Mouse (Mus musculus) embryo, embryonic 11 days (tissue): Measurements from ENCODE around the gene Zmym4.
A peak's percentile ranks its signal among the peaks of the same experiment; 100 is the strongest.

Experiments
- DNase-seq: peaks from one replicate; pipeline ENCODE4 v3.0.0-alpha.2; 2015

Zmym4 gene

DNA sequence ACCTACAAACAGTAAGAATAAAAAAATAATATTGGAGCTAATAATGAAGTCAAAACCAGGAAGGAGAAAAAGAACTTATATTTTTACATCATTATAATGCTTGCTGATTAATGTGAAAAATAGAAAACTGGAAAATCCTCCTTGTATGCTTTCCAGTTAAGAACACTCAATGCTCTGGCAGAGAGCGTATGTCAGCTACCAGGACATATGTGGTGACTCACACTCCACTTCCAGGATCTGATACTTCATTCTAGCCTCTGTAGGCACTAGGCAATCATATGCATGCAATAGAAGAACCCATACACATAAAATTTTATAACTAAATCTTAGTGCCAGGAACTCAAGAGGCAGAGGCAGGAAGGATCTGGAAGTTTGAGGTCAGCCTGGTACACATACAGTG lies 40.2 kb downstream of the Zmym4 start:
- no peak for DNase-seq

- DNase-seq: no peak
These were observed 78.1 kb downstream of the Zmym4 start for GRCm38 (mm10) chr4:126889879-126890278.

- DNase-seq: peak; percentile 29
These were observed 82.0 kb downstream of the Zmym4 start for GRCm38 (mm10) chr4:126885953-126886352.

DNA sequence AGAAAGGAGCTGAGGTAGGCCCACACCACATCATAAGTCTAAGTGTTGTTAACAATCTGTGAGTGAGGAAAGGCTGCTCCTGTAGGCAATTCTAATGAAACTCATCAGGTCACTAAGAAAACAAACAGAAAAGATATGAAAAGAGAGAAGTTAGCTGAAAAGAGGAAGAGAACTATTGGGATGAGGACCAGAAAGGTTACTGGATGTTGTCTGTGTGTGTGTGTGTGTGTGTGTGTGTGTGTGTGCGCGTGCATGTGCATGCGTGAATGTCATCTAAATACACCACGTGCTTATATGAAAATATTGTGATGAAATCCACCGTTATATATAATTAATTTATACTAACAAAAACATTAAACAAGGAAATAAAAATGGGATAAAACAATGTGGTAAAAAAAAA lies 84.3 kb downstream of the Zmym4 start:
- no peak for DNase-seq

DNA sequence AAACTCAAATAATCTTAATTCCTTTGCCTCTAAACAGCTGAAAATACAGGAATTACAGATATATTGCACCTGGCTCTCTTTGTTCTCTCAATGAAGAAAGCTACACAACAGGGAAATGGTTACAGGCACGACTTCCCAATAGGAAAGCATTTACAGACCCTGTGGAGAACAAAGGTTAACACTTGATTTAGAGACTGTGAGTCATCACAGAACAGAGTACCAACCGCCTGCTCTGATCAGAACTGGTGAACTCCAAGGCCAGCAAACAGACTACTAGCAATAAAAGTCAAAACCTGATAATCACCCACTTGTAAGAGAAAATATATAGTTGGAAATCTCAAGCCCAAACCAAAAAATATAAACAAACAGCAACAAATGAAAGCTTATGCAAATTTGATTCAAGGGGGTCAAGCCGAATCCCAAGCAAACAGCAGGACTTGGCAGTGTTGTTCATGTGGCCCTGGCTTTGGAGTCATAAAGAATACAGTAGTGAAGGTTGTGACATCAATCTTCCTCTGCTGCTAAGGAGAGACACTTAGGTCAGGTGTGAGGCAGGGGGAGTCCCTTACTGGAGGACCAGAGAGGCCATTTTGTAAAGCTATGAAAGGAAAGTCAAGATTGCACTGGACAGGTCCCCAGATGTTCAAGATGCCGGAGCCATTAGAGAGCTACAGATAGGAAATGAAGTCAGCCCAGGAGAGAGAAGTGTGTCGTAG lies 88.2 kb downstream of the Zmym4 start:
- no peak for DNase-seq

GRCm38 (mm10) chr4:126872717-126873116 lies 95.2 kb downstream of the Zmym4 start:
- no peak for DNase-seq

GRCm38 (mm10) chr4:126868699-126869098 lies 99.2 kb downstream of the Zmym4 start:
- no peak for DNase-seq

DNA sequence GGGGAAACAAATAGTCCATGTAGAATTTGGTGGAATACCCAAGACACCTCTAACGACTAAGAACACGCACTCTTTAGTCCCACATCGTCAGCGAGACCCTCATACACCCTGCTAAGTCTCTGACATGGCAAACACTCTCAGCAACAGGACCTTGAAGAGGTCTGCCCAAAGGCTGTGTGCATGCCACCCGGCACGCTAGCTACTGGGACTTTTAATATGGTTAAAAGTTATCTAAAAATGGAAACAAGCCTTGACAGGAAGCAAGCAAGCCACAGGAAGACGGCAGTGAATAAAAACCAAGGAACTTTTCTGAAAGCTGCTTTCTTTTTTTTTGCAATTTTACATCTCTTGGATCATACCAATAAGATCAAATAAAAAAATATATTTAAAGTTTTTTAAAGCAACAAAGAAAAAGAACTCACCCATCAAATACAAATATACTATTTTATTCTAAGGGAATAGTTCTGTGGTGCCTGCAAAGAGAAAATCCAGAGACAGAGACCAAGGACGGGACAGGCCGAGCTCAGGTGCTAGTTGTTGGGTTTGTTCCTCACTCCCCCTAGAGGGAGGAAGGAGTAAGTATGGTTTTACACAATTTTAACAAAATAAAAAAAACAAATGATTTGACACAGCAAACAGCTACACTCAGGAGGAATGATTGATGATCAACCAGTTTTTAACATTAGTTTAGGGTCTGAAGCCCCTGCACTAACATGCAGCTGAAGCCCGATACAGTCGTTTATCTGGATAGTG lies 106.2 kb downstream of the Zmym4 start:
- DNase-seq: peak; percentile 17

DNA sequence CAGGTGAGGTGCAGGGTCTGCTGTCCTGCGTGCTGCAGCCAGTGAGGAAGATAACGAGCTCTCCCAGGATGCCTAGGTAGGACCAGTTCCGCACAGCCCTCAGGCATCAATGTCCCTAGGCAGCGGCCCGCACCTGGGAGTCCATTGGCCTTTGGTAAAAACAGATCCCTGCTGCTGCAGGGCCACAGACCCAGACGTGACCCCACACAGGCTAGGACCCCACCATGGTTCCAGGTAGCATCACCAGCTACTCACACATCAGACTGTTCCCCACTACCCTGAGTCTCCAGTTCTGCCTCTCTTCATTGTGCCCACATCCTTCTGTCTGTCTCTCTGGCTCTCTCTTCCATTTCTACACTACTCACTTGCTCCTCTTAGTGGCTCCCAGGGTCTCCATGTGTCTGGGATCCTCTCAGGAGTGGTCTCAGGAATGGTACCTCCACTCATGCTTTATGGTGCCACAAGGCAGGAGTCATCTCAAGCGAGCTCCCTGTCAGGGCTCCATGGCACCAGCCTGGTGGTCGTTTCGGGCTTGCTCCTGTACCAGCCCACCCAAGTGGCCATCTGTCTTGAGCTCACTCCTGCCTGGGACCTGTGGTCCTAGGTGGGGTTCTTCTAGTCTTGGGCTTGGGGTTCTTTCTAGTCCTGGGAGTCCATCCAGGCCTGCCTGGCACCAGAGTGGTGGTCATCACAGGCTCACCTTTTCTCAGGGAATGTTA lies 107.5 kb downstream of the Zmym4 start:
- DNase-seq: no peak

DNA sequence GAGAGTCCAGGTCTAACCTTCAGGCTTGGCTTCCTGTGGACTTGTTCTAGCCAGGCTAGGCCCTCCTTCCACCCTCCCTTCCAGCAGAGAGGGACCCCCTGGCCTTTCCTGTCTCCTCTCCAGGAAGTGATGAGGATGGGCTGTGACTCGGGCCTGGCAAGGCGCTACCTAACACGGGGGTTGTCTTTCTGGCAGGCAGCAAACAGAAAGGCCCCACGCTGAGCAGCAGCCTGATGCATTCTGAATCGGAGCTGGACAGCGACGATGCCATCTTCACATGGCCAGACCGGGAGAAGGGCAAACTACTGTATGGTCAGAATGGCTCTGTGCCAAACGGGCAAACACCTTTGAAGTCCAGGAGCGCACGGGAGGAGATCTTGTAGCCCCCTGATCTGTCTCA lies 115.0 kb downstream of the Zmym4 start:
- DNase-seq: no peak

- DNase-seq: no peak
These were observed 117.2 kb downstream of the Zmym4 start for GRCm38 (mm10) chr4:126850778-126851080.

DNA sequence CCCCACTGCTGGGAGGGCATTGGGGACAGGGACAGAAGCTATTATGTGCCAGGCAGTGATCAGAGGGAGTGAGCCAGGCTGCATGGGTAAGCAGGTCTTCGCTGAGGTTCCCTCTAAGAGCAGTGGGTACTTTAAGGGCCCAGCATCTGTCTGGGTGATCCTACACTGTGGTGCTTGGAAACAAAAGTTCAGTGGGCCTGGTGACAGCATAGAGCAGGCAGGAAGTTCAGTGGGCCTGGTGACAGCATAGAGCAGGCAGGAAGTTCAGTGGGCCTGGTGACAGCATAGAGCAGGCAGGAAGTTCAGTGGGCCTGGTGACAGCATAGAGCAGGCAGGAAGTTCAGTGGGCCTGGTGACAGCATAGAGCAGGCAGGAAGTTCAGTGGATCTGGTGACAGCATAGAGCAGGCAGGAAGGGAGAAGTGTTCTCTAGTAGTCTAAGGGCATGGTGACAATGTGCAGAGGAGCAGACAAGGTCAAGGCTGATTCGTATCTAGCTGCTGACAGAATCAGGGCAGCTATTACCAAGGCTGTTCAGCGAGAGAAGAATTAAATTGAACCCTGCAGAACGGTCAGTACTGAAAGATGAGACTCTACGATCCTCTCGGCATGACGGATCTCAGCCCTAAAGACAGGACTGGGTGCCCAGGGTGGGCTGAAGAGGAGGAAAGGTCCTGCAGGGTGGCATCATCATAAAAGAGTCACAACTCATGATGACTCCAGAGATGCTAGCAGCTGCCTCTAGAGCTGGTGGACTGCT lies 117.7 kb downstream of the Zmym4 start:
- DNase-seq: no peak

DNA sequence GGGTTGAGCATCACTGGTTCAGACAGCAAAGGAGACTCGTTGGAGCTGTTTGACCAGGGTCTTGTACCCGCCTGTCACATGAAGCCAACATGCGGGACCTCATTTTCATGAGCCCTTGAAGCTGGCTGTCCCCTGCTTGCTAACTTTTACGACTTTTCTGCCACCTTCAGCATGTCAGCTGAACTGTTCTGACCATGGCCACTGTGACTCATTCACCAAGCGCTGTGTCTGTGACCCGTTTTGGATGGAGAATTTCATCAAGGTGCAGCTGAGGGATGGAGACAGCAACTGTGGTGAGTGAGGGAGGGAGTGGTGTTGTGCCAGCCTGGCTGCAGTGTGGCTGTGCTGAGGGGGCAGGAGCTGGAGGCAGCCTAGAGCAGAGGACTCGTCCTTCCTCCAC lies 121.0 kb downstream of the Zmym4 start:
- no peak for DNase-seq

DNA sequence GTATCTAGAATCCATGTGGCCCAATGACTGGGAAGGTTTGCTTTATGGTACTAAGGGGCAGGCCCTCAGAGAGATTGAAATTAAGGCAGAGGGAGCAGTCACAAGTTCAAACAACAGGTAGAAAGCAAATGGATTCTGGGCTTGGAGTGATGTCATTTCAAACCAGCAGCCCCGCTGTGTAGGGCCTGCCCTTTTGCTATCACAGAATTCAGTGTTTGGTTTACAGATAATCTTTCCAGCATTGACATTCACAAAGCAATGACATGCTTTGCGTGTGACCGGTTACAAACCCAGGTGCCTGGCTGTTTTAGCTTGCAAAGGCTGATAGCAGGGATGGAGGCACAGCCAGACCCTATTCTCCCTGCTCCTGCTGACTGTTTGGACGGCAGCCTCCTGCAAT lies 122.3 kb downstream of the Zmym4 start:
- no peak for DNase-seq

GRCm38 (mm10) chr4:126842911-126843310 lies 125.0 kb downstream of the Zmym4 start:
- DNase-seq: no peak

GRCm38 (mm10) chr4:126840996-126841560 lies 126.9 kb downstream of the Zmym4 start:
- no peak for DNase-seq

- DNase-seq: peak; percentile 83
These were observed 128.1 kb downstream of the Zmym4 start for GRCm38 (mm10) chr4:126839873-126840272.

GRCm38 (mm10) chr4:126838799-126839198 lies 129.1 kb downstream of the Zmym4 start:
- no peak for DNase-seq

- no peak for DNase-seq
These were observed 136.8 kb downstream of the Zmym4 start for GRCm38 (mm10) chr4:126831122-126831521.

DNA sequence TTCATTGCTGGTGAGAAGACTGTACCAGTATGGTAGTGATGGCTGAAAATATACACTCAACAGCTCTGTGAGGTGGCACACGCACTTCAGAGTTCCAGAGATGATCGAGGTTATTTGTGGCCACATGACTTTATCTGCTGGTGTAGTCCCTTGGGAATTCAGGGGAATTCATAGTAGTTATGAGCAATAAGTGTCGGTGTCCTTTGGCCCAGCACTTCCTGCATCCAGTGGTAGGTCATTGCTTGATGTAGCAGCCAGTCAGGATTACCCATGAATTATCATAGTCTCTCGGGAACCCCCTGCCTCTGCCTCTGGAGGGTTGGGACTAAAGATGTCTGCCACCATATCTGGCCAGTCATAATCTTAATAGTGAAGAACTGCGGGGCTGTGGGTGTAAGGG lies 144.0 kb downstream of the Zmym4 start:
- DNase-seq: no peak

GRCm38 (mm10) chr4:126822891-126823882 lies 144.7 kb downstream of the Zmym4 start:
- no peak for DNase-seq

DNA sequence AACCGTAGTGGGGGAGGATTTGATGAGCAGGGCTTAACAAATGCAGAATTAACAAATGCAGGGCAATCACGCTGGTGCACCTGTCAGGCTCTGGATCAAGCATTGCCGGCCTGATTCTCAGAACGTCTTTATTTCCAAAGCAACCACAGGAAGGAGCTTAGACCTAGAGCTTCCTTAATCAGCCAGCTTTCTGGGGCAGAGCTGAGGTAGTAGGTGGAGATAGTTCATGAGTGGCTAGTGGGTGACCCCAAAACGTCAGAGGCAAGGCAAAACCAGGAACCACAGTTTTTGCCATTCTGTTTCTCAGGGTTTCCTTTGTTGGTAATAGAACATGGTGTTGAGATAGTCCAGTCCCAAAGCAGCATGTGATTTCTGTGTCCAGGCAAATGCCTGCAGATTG lies 153.1 kb downstream of the Zmym4 start:
- DNase-seq: no peak
